9 mouse cellular contexts compared by ENCODE assay signal in the genomic region with DNA sequence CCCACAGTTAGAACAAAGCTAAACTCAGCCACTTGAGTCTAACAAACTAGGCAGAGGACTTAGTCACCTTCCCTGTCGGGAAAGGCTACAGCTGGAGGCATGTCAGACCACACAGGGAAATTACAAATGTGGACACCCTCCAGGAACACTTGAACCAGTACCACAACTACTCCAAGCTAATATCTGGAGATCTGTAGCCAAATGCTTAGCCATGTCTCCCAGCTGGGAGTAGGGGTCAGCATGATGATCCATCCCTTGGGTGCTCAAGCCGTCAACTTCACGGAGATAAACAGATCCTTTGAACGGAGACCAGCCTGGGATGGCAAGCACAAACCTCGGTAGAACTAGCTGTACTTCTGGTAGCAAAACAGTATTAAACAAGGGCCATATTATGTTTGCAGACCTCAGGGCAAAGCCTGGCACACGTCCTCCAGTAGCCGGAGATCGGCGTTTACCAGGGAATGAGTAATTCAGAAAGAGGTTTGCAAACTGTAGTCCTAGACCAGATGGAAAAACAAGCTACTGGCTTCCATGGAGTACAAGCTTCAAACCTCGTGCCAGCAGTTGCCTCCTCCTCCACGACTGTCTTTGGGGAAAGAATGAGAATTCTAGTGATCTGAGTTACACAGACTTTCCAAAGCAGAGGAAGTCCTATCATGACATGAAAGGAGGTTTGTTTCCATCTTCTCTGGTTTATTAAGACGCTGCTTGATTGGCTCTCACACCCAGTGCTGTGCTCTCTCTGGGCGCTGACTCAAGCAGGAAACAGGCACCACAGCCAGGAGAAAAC. TPM values are rescaled to one million over a fixed set of nuclear protein-coding genes. Genes with fewer than 3 reads are reported as not detected.
A peak's percentile ranks its signal among the peaks of the same experiment; 100 is the strongest.
DNase-seq lines count a peak whose midpoint lies in the region; ATAC-seq and TF ChIP-seq lines count a peak whose summit lies in the region.
"Had no signal": no experiment of that assay in that cellular context is flagged by ENCODE, and none has a peak within 500 bp of the region (broad histone marks: within the 10 kb centered on the region; RNA-seq: fewer than 3 reads in every experiment).

No protein-coding gene starts in this region.

- peaks cover 3% of the 10 kb centered on the region; the same call in 1 of the 2 replicates for H3K9me3 ChIP-seq in hindbrain, postnatal 0 days (ENCODE audit: low read length)
- H3K9me3 ChIP-seq in hindbrain, embryonic 11.5 days (ENCODE audit: control insufficient read depth, low read length) = no peaks in the 10 kb centered on the region
- H3K9me3 ChIP-seq in heart, embryonic 13.5 days = peaks cover 5% of the 10 kb centered on the region; the same call in 1 of the 2 replicates
- no peaks in the 10 kb centered on the region for H3K9me3 ChIP-seq in lung, embryonic 14.5 days (ENCODE audit: low read depth, low read length)
- no peaks in the 10 kb centered on the region for H3K9me3 ChIP-seq in intestine, embryonic 16.5 days (ENCODE audit: control insufficient read depth, low read length)
- H3K9me3 ChIP-seq: megakaryocyte, embryonic 14.5 days had no signal

- H3K9ac ChIP-seq in hindbrain, postnatal 0 days (replicated peaks; ENCODE audit: low read length) = no peak overlapping the region
- H3K9ac ChIP-seq in hindbrain, embryonic 11.5 days (ENCODE audit: low read depth, low read length) = no peak overlapping the region
- H3K9ac ChIP-seq in heart, embryonic 13.5 days = no peak overlapping the region
- no peak overlapping the region for H3K9ac ChIP-seq in lung, embryonic 14.5 days
- H3K9ac ChIP-seq in intestine, embryonic 16.5 days (ENCODE audit: low read depth, low read length) = no peak overlapping the region

- H3K27ac ChIP-seq in hindbrain, postnatal 0 days = no peak overlapping the region
- H3K27ac ChIP-seq in hindbrain, embryonic 11.5 days (ENCODE audit: low read depth, low read length) = no peak overlapping the region
- H3K27ac ChIP-seq in heart, embryonic 13.5 days (replicated peaks) = peak overlapping the region; percentile 77
- no peak overlapping the region for H3K27ac ChIP-seq in lung, embryonic 14.5 days (ENCODE audit: low read depth)
- H3K27ac ChIP-seq in intestine, embryonic 16.5 days (ENCODE audit: low read length) = no peak overlapping the region

- peak; percentile 5 for DNase-seq in hindbrain, postnatal 0 days (ENCODE audit: low spot score)
- DNase-seq in hindbrain, embryonic 11.5 days (ENCODE audit: low spot score) = no peak
- DNase-seq in brain, adult 2 months (ENCODE audit: low read depth, low spot score) = peak; percentile 66
- DNase-seq in lung, embryonic 14.5 days = peak; percentile 23
- no peak for DNase-seq in kidney, adult 11 months
- no peak for DNase-seq in adrenal gland, postnatal 4 days (ENCODE audit: low spot score in 2 of 2)

- no peaks in the 10 kb centered on the region for H3K36me3 ChIP-seq in hindbrain, postnatal 0 days (ENCODE audit: insufficient read depth, low read length)
- H3K36me3 ChIP-seq in hindbrain, embryonic 11.5 days (ENCODE audit: control insufficient read depth, insufficient read depth, low read length) = no peaks in the 10 kb centered on the region
- H3K36me3 ChIP-seq in heart, embryonic 13.5 days = no peaks in the 10 kb centered on the region
- H3K36me3 ChIP-seq in lung, embryonic 14.5 days (ENCODE audit: insufficient read depth) = no peaks in the 10 kb centered on the region
- no peaks in the 10 kb centered on the region for H3K36me3 ChIP-seq in intestine, embryonic 16.5 days (ENCODE audit: control insufficient read depth, insufficient read depth, low read length)

- no peaks in the 10 kb centered on the region for H3K27me3 ChIP-seq in hindbrain, postnatal 0 days (ENCODE audit: insufficient read depth, low read length)
- no peaks in the 10 kb centered on the region for H3K27me3 ChIP-seq in hindbrain, embryonic 11.5 days (ENCODE audit: control insufficient read depth, insufficient read depth, low read length)
- no peaks in the 10 kb centered on the region for H3K27me3 ChIP-seq in heart, embryonic 13.5 days (replicated peaks)
- no peaks in the 10 kb centered on the region for H3K27me3 ChIP-seq in lung, embryonic 14.5 days (ENCODE audit: insufficient read depth, low read length)
- no peaks in the 10 kb centered on the region for H3K27me3 ChIP-seq in intestine, embryonic 16.5 days (replicated peaks; ENCODE audit: control insufficient read depth, insufficient read depth, low read length)
- H3K27me3 ChIP-seq: megakaryocyte, embryonic 14.5 days had no signal

- H3K4me2 ChIP-seq in hindbrain, postnatal 0 days (ENCODE audit: low read depth, low read length) = no peak overlapping the region
- no peak overlapping the region for H3K4me2 ChIP-seq in hindbrain, embryonic 11.5 days (replicated peaks; ENCODE audit: low read depth, low read length)
- peak overlapping the region; percentile 18; the same call in 1 of the 2 replicates for H3K4me2 ChIP-seq in heart, embryonic 13.5 days
- no peak overlapping the region for H3K4me2 ChIP-seq in lung, embryonic 14.5 days
- H3K4me2 ChIP-seq in intestine, embryonic 16.5 days (ENCODE audit: low read depth, low read length) = no peak overlapping the region

- no peak for TF ChIP-seq CTCF in hindbrain, postnatal 0 days (IDR thresholded peaks at IDR 0.05; ENCODE audit: low read depth)
- TF ChIP-seq CTCF in lung, embryonic 14.5 days (IDR thresholded peaks at IDR 0.05; ENCODE audit: low read depth) = no peak

- H3K4me3 ChIP-seq in hindbrain, postnatal 0 days (ENCODE audit: low read length) = no peak overlapping the region
- no peak overlapping the region for H3K4me3 ChIP-seq in hindbrain, embryonic 11.5 days (ENCODE audit: low read depth, low read length)
- H3K4me3 ChIP-seq in heart, embryonic 13.5 days = no peak overlapping the region
- H3K4me3 ChIP-seq in lung, embryonic 14.5 days (ENCODE audit: low read depth, low read length) = no peak overlapping the region
- no peak overlapping the region for H3K4me3 ChIP-seq in intestine, embryonic 16.5 days (ENCODE audit: low read length)
- H3K4me3 ChIP-seq: megakaryocyte, embryonic 14.5 days had no signal

- H3K4me1 ChIP-seq in hindbrain, postnatal 0 days (ENCODE audit: insufficient read depth, low read length) = no peaks in the 10 kb centered on the region
- no peaks in the 10 kb centered on the region for H3K4me1 ChIP-seq in hindbrain, embryonic 11.5 days (replicated peaks; ENCODE audit: control insufficient read depth, insufficient read depth, low read length)
- H3K4me1 ChIP-seq in heart, embryonic 13.5 days = peaks cover 26% of the 10 kb centered on the region
- no peaks in the 10 kb centered on the region for H3K4me1 ChIP-seq in lung, embryonic 14.5 days (ENCODE audit: insufficient read depth)
- no peaks in the 10 kb centered on the region for H3K4me1 ChIP-seq in intestine, embryonic 16.5 days (ENCODE audit: control insufficient read depth, insufficient read depth, low read length)

- 68% methylated on average over 13 of the region's 13 CpGs for WGBS in hindbrain, postnatal 0 days
- WGBS in hindbrain, embryonic 11.5 days = 79% methylated on average over 13 of the region's 13 CpGs
- WGBS in heart, embryonic 13.5 days = 60% methylated on average over 13 of the region's 13 CpGs
- 60% methylated on average over 13 of the region's 13 CpGs for WGBS in lung, embryonic 14.5 days
- 64% methylated on average over 13 of the region's 13 CpGs for WGBS in intestine, embryonic 16.5 days

- ATAC-seq in hindbrain, postnatal 0 days = 0 out of 2 replicates have a peak, but pooled peaks have one; percentile 27
- ATAC-seq in hindbrain, embryonic 11.5 days (ENCODE audit: low FRiP score) = no peak
- 0 out of 2 replicates have a peak, but pooled peaks have one; percentile 19 for ATAC-seq in heart, embryonic 13.5 days (ENCODE audit: extremely low read depth, insufficient number of reproducible peaks, low FRiP score, low TSS enrichment)
- no peak; the same call in 1 of the 2 replicates for ATAC-seq in lung, embryonic 14.5 days (ENCODE audit: insufficient read depth)
- no peak for ATAC-seq in intestine, embryonic 16.5 days

RNA-seq across cellular contexts. Expression of gene Gm47996, which starts 26.4 kb away (rescaled TPM):
- not detected in 2 replicates for total RNA-seq in hindbrain, postnatal 0 days (2014; rRNA removed)
- not detected in 2 replicates for polyA plus RNA-seq in hindbrain, postnatal 0 days (2015; fragmentation: Nextera tagmentation; extraction: Ambion mirVana)
- polyA plus RNA-seq in hindbrain, embryonic 11.5 days (2014; fragmentation: Nextera tagmentation; extraction: Ambion mirVana) = 0.42 and 0.45 TPM in 2 replicates
- not detected in 2 replicates for polyA plus RNA-seq in heart, embryonic 13.5 days (2015; fragmentation: Nextera tagmentation; extraction: Ambion mirVana)
- polyA plus RNA-seq in lung, embryonic 14.5 days (2014; fragmentation: Nextera tagmentation; extraction: Ambion mirVana) = not detected in 2 replicates
- polyA plus RNA-seq in intestine, embryonic 16.5 days (2015; fragmentation: Nextera tagmentation; extraction: Ambion mirVana) = not detected in 2 replicates
- not detected for total RNA-seq in adrenal gland, postnatal 4 days (2021)

RNA-seq across cellular contexts. Expression of gene 3110040M04Rik, which starts 32.4 kb away (rescaled TPM):
- not detected in 2 replicates for total RNA-seq in hindbrain, postnatal 0 days (2014; rRNA removed)
- not detected in 2 replicates for polyA plus RNA-seq in hindbrain, postnatal 0 days (2015; fragmentation: Nextera tagmentation; extraction: Ambion mirVana)
- 0.57 TPM in 1 of 2 replicates, not detected in the other for polyA plus RNA-seq in hindbrain, embryonic 11.5 days (2014; fragmentation: Nextera tagmentation; extraction: Ambion mirVana)
- polyA plus RNA-seq in heart, embryonic 13.5 days (2015; fragmentation: Nextera tagmentation; extraction: Ambion mirVana) = 0.18 TPM in 1 of 2 replicates, not detected in the other
- polyA plus RNA-seq in lung, embryonic 14.5 days (2014; fragmentation: Nextera tagmentation; extraction: Ambion mirVana) = not detected in 2 replicates
- 0.16 TPM in 1 of 2 replicates, not detected in the other for polyA plus RNA-seq in intestine, embryonic 16.5 days (2015; fragmentation: Nextera tagmentation; extraction: Ambion mirVana)
- not detected for total RNA-seq in adrenal gland, postnatal 4 days (2021)

RNA-seq across cellular contexts. Expression of gene Gm47995, which starts 38.1 kb away (rescaled TPM):
- total RNA-seq in hindbrain, postnatal 0 days (2014; rRNA removed) = not detected in 2 replicates
- not detected in 2 replicates for polyA plus RNA-seq in hindbrain, postnatal 0 days (2015; fragmentation: Nextera tagmentation; extraction: Ambion mirVana)
- polyA plus RNA-seq in hindbrain, embryonic 11.5 days (2014; fragmentation: Nextera tagmentation; extraction: Ambion mirVana) = 0.20 TPM in 1 of 2 replicates, not detected in the other
- not detected in 2 replicates for polyA plus RNA-seq in heart, embryonic 13.5 days (2015; fragmentation: Nextera tagmentation; extraction: Ambion mirVana)
- not detected in 2 replicates for polyA plus RNA-seq in lung, embryonic 14.5 days (2014; fragmentation: Nextera tagmentation; extraction: Ambion mirVana)
- 0.23 TPM in 1 of 2 replicates, not detected in the other for polyA plus RNA-seq in intestine, embryonic 16.5 days (2015; fragmentation: Nextera tagmentation; extraction: Ambion mirVana)
- total RNA-seq in adrenal gland, postnatal 4 days (2021) = not detected

RNA-seq across cellular contexts. Expression of gene Gm8947, which starts 44.2 kb away (rescaled TPM):
- total RNA-seq in hindbrain, postnatal 0 days (2014; rRNA removed) = not detected in 2 replicates
- not detected in 2 replicates for polyA plus RNA-seq in hindbrain, postnatal 0 days (2015; fragmentation: Nextera tagmentation; extraction: Ambion mirVana)
- 0.27 TPM in 1 of 2 replicates, not detected in the other for polyA plus RNA-seq in hindbrain, embryonic 11.5 days (2014; fragmentation: Nextera tagmentation; extraction: Ambion mirVana)
- 0.17 and 0.37 TPM in 2 replicates for polyA plus RNA-seq in heart, embryonic 13.5 days (2015; fragmentation: Nextera tagmentation; extraction: Ambion mirVana)
- polyA plus RNA-seq in lung, embryonic 14.5 days (2014; fragmentation: Nextera tagmentation; extraction: Ambion mirVana) = 0.14 TPM in 1 of 2 replicates, not detected in the other
- 0.17 TPM in 1 of 2 replicates, not detected in the other for polyA plus RNA-seq in intestine, embryonic 16.5 days (2015; fragmentation: Nextera tagmentation; extraction: Ambion mirVana)
- total RNA-seq in adrenal gland, postnatal 4 days (2021) = under 1 TPM in 1 of 2 experiments, not detected in 1; 0.17 TPM

RNA-seq across cellular contexts. Expression of gene Gm47985, which starts 54.0 kb away (rescaled TPM):
- not detected in 2 replicates for total RNA-seq in hindbrain, postnatal 0 days (2014; rRNA removed)
- not detected in 2 replicates for polyA plus RNA-seq in hindbrain, postnatal 0 days (2015; fragmentation: Nextera tagmentation; extraction: Ambion mirVana)
- polyA plus RNA-seq in hindbrain, embryonic 11.5 days (2014; fragmentation: Nextera tagmentation; extraction: Ambion mirVana) = 0.25 and 0.91 TPM in 2 replicates
- 0.69 and 2.6 TPM in 2 replicates for polyA plus RNA-seq in heart, embryonic 13.5 days (2015; fragmentation: Nextera tagmentation; extraction: Ambion mirVana)
- polyA plus RNA-seq in lung, embryonic 14.5 days (2014; fragmentation: Nextera tagmentation; extraction: Ambion mirVana) = not detected in 2 replicates
- 0.26 and 0.32 TPM in 2 replicates for polyA plus RNA-seq in intestine, embryonic 16.5 days (2015; fragmentation: Nextera tagmentation; extraction: Ambion mirVana)
- total RNA-seq in adrenal gland, postnatal 4 days (2021) = not detected

Comparison
In these comparisons a context has a peak if more than half of its experiments do, and no peak if none do; other contexts are left out.
1. ATAC-seq: peak in hindbrain, postnatal 0 days (single experiment) and heart, embryonic 13.5 days (single experiment); none in hindbrain, embryonic 11.5 days (single experiment), lung, embryonic 14.5 days (single experiment) and intestine, embryonic 16.5 days (single experiment).
2. DNase-seq: peak in hindbrain, postnatal 0 days (single experiment), brain, adult 2 months (single experiment) and lung, embryonic 14.5 days (single experiment); none in hindbrain, embryonic 11.5 days (single experiment), kidney, adult 11 months (single experiment) and adrenal gland, postnatal 4 days (0 of 2).